Mouse (Mus musculus) lung, embryonic 16.5 days (tissue): ENCODE data around the gene Sult6b2. TPM values are rescaled to one million over a fixed set of nuclear protein-coding genes. Genes with fewer than 3 reads are reported as not detected.

Experiments used
- ATAC-seq: fragments of 200-750 bp; cut with Nextera tagmentation; 2 replicates; pipeline ENCODE4 v1.8.0; 2017; ENCODE audit warnings: low read depth, mild to moderate bottlenecking, moderate library complexity
- H3K27ac ChIP-seq: fragments of 300-500 bp; sonication (generic); 2 replicates; pipeline ENCODE4 v1.5.1; 2014; ENCODE audit warnings: mild to moderate bottlenecking, control low read depth, low read length
- H3K27me3 ChIP-seq: fragments of 300-500 bp; sonication (generic); 2 replicates; pipeline ENCODE4 v1.6.1; 2014; ENCODE audit warnings: low read depth, low read length, mixed read lengths; ENCODE audit not compliant: control insufficient read depth, insufficient read depth
- H3K36me3 ChIP-seq: fragments of 300-500 bp; sonication (generic); 2 replicates; pipeline ENCODE4 v1.6.1; 2014; ENCODE audit warnings: low read length; ENCODE audit not compliant: control insufficient read depth, insufficient read depth
- H3K4me1 ChIP-seq: fragments of 300-500 bp; sonication (generic); replicated peaks from 2 replicates; pipeline ENCODE4 v1.6.1; 2014; ENCODE audit warnings: low read length, mixed read lengths; ENCODE audit not compliant: control insufficient read depth, insufficient read depth
- H3K4me2 ChIP-seq: fragments of 300-500 bp; sonication (generic); 2 replicates; pipeline ENCODE4 v1.6.1; 2014; ENCODE audit warnings: low read depth, low read length, control low read depth
- H3K4me3 ChIP-seq: fragments of 300-500 bp; sonication (generic); 2 replicates; pipeline ENCODE4 v1.5.1; 2014; ENCODE audit warnings: mild to moderate bottlenecking, low read length, control low read depth
- H3K9ac ChIP-seq: fragments of 300-500 bp; sonication (generic); 2 replicates; pipeline ENCODE4 v1.6.1; 2014; ENCODE audit warnings: low read length, control low read depth
- H3K9me3 ChIP-seq: fragments of 300-500 bp; sonication (generic); 2 replicates; pipeline ENCODE4 v1.6.1; 2016; ENCODE audit warnings: low read length; ENCODE audit not compliant: control insufficient read depth
- WGBS: fragments of 180-500 bp; shearing (Covaris S2); extraction: QIAGEN DNeasy Blood & Tissue Kit; methylation state at CpG from one replicate; pipeline ENCODE4 v1.1.7; 2014; 5-methylcytosine and 5-hydroxymethylcytosine counted together
- polyA plus RNA-seq: library from polyadenylated mRNA; unstranded; fragments of >200 nt; fragmentation: Nextera tagmentation; extraction: Ambion mirVana; gene quantifications from 2 replicates; pipeline ENCODE4 v1.2.1, GENCODE M21; 2015

Gene Sult6b2
- polyA plus RNA-seq, result not detected in 2 replicates

DNA sequence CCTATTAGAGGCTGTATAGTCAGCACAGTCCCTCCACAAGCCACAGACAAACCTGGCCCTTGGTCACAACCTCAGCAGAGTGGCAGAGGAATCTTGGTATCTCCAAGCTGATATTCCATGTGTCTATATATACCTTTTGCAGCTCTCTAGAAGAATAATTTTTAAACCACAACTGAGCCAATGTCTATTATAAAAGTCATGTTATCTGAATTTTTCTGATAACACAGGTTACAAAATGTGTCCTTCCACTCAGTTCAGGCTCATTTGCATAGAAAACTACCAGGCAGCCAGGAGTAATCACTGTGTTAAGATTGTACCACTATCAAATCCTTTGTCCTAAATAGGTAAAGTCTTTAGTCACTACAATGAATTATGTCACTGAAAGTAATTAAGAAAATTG lies at the start of gene Sult6b2:
Gene Sult6b2 (minus strand): TSS at position 101 of the 400 bp plus-strand sequence.
- Histone ChIP-seq H3K4me2 (no peak within 1 kb of the TSS), H3K27me3 (no peaks in the 10 kb centered on the region), H3K4me3 (no peak within 1 kb of the TSS), H3K27ac (no peak within 1 kb of the TSS), H3K9ac (no peak within 1 kb of the TSS), H3K4me1 (no peaks in the 10 kb centered on the region), H3K9me3 (no peaks in the 10 kb centered on the region), H3K36me3 (no peaks in the 10 kb centered on the region)
- no peak for ATAC-seq

- Histone ChIP-seq H3K4me1 (no peaks in the 10 kb centered on the region), H3K27me3 (no peaks in the 10 kb centered on the region), H3K4me3 (no peak overlapping the region), H3K9ac (no peak overlapping the region), H3K9me3 (no peaks in the 10 kb centered on the region), H3K4me2 (no peak overlapping the region), H3K36me3 (no peaks in the 10 kb centered on the region), H3K27ac (no peak overlapping the region)
- ATAC-seq, result no peak
- 77% methylated on average over 6 of the region's 6 CpGs for WGBS
These were observed 48.4 kb upstream of the Sult6b2 start for GRCm38 (mm10) chr6:142852419-142853377.

GRCm38 (mm10) chr6:142850436-142850835 lies 46.1 kb upstream of the Sult6b2 start:
- Histone ChIP-seq H3K9me3 (no peaks in the 10 kb centered on the region), H3K27me3 (no peaks in the 10 kb centered on the region), H3K4me3 (no peak overlapping the region), H3K9ac (no peak overlapping the region), H3K4me2 (no peak overlapping the region), H3K4me1 (no peaks in the 10 kb centered on the region), H3K27ac (no peak overlapping the region), H3K36me3 (no peaks in the 10 kb centered on the region)
- no peak for ATAC-seq
- 66% methylated on average over 8 of the region's 8 CpGs for WGBS

- Histone ChIP-seq H3K4me2 (no peak overlapping the region), H3K4me3 (no peak overlapping the region), H3K36me3 (no peaks in the 10 kb centered on the region), H3K9ac (no peak overlapping the region), H3K27ac (no peak overlapping the region), H3K27me3 (no peaks in the 10 kb centered on the region), H3K4me1 (no peaks in the 10 kb centered on the region), H3K9me3 (no peaks in the 10 kb centered on the region)
- 55% methylated on average over 5 of the region's 5 CpGs for WGBS
- ATAC-seq, result no peak
These were observed 45.0 kb upstream of the Sult6b2 start for GRCm38 (mm10) chr6:142849326-142849725.

DNA sequence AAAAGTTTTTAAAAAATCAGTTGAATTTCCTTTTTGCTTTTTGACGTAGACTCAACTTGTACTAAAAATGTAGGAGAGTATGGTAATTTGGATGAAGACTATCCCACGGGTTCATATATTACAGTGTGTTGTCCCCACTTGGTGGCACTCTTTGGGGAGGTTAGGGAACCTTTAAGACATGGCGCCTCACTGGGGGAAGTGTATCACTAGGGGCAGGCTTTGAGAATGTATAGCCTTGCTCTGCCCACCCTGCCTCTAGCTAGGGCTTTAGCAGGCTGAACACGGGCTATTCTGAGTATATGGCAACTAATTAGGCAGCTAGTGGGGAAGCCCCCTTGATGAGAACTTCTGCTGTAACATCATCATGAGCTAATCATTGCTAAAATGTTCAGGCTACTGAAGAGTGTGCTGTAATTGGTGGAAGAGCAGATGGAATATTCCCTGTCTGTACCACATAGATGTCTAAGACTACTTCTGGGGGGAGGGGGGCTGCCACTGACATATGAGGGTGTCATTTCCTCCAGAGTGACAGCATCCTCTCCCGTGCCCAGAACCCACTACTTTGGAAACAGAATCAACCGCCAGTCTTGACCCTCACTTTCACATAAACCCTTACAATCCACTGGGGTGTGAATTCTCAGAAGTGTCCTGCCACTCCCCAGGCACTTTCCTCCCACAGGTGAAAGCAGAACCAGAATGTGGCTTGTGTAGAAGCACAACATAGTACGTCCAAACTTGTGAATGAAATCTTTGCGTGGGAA lies 43.8 kb upstream of the Sult6b2 start:
- 67% methylated on average over 8 of the region's 8 CpGs for WGBS
- Histone ChIP-seq H3K9ac (no peak overlapping the region), H3K36me3 (no peaks in the 10 kb centered on the region)

GRCm38 (mm10) chr6:142846855-142847254 lies 42.6 kb upstream of the Sult6b2 start:
- Histone ChIP-seq H3K9ac (no peak overlapping the region), H3K4me1 (no peaks in the 10 kb centered on the region), H3K27ac (no peak overlapping the region), H3K27me3 (no peaks in the 10 kb centered on the region), H3K4me3 (no peak overlapping the region), H3K4me2 (no peak overlapping the region), H3K36me3 (no peaks in the 10 kb centered on the region), H3K9me3 (no peaks in the 10 kb centered on the region)
- WGBS, result 83% methylated on average over 4 of the region's 4 CpGs
- no peak for ATAC-seq

More for the DNA sequence above, 43.8 kb upstream of the Sult6b2 start:
- H3K9me3 ChIP-seq, result no peaks in the 10 kb centered on the region
- H3K27me3 ChIP-seq, result no peaks in the 10 kb centered on the region
- no peak overlapping the region for H3K27ac ChIP-seq
- H3K4me2 ChIP-seq, result no peak overlapping the region
- H3K4me3 ChIP-seq, result no peak overlapping the region
- H3K4me1 ChIP-seq, result no peaks in the 10 kb centered on the region
- ATAC-seq, result no peak

GRCm38 (mm10) chr6:142845066-142845465 lies 40.8 kb upstream of the Sult6b2 start:
- ATAC-seq, result no peak
- WGBS, result 75% methylated on average over 4 of the region's 4 CpGs
- Histone ChIP-seq H3K9me3 (no peaks in the 10 kb centered on the region), H3K4me2 (no peak overlapping the region), H3K4me1 (no peaks in the 10 kb centered on the region), H3K4me3 (no peak overlapping the region), H3K27ac (no peak overlapping the region), H3K36me3 (no peaks in the 10 kb centered on the region), H3K27me3 (no peaks in the 10 kb centered on the region), H3K9ac (no peak overlapping the region)

DNA sequence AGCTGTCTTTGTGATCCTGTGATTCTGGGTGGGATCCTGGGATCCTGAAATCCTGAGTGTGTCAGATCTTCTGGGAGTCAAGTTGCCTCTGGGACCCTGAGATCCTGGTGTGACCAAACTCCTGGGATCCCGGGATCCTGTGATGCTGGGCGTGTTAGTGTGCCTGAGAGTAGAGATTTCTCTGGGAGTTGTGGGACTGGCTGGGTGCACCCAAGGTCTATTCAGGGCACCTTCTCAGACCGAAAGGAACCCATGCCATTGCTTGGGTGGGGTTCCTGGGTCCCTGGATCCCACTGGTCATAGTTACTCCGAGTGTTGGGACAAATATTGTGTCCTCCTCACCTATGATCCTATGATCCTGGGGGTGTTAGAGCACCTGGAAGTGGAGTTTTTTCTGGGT lies 39.8 kb upstream of the Sult6b2 start:
- no peak overlapping the region for H3K4me2 ChIP-seq
- no peak overlapping the region for H3K27ac ChIP-seq
- 79% methylated on average over 4 of the region's 4 CpGs for WGBS
- H3K36me3 ChIP-seq, result no peaks in the 10 kb centered on the region
- H3K9me3 ChIP-seq, result no peaks in the 10 kb centered on the region
- H3K4me1 ChIP-seq, result no peaks in the 10 kb centered on the region
- no peak overlapping the region for H3K9ac ChIP-seq
- H3K27me3 ChIP-seq, result no peaks in the 10 kb centered on the region
- no peak overlapping the region for H3K4me3 ChIP-seq
- ATAC-seq, result no peak

- ATAC-seq, result no peak
These were observed 34.2 kb upstream of the Sult6b2 start for GRCm38 (mm10) chr6:142838501-142838900.

More at GRCm38 (mm10) chr6:142838501-142838900, 34.2 kb upstream of the Sult6b2 start:
- WGBS, result 94% methylated on average over 1 of the region's 1 CpGs
- no peak overlapping the region for H3K9ac ChIP-seq
- H3K36me3 ChIP-seq, result no peaks in the 10 kb centered on the region
- no peaks in the 10 kb centered on the region for H3K9me3 ChIP-seq
- H3K27ac ChIP-seq, result no peak overlapping the region
- H3K4me3 ChIP-seq, result no peak overlapping the region
- no peaks in the 10 kb centered on the region for H3K4me1 ChIP-seq
- no peak overlapping the region for H3K4me2 ChIP-seq
- no peaks in the 10 kb centered on the region for H3K27me3 ChIP-seq
